Mouse (Mus musculus): Measurements from ENCODE around the gene Prss42. TPM values are rescaled to one million over a fixed set of nuclear protein-coding genes. Genes with fewer than 3 reads are reported as not detected.

The Prss42 gene
- not detected in 2 replicates for polyA plus RNA-seq (2015; fragmentation: Nextera tagmentation; extraction: Ambion mirVana)

GRCm38 (mm10) chr9:110797866-110798265, at the start of gene Prss42:
Prss42 (plus strand) TSS chr9:110798166.

GRCm38 (mm10) chr9:110813789-110814188, 15.8 kb downstream of the Prss42 start, which contains the start of gene Prss44:
Prss44 (plus strand) TSS chr9:110813994.

DNA sequence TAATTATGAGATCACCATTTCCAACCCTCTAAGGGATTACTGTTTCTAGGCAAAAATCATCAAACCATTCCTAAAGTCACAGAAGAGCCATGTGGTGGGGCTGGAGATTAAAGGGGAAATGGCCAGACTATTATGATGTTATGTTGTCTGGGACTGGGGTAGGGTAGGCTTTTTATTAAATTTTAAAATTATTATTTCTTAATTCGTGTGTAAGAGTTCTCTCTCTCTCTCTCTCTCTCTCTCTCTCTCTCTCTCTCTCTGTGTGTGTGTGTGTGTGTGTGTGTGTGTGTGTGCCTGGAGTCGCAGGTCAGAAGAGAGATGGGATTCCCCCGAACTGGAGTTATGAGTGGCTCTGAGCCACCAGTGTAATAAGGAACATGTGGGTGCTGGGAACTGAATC, 28.4 kb downstream of the Prss42 start, which contains the start of gene Prss43:
Gene Prss43 (plus strand): TSS at position 301 of the 400 bp plus-strand sequence.

DNA sequence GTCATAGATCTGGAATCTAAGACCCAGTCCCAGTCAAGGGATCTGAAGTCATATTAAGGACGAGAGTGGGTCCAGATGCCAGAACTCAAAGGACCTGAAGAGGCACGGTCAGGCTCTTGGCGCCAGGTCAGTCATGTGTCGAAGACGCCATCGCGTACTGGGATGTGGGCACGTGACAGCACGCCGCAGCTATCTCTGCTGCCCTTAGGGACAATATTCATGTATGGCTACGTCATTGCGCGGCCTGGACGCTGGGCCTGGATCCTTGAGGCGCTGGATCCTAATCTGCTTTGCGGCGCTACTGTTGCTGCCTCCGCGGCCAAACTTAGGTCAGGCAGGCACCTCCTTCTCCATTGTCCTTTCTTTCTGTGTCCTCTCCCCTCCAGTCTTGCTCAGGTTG, 36.4 kb downstream of the Prss42 start, which contains the start of gene Prss45:
Gene Prss45 (plus strand): TSS at position 178 of the 400 bp plus-strand sequence.

GRCm38 (mm10) chr9:110844206-110844605, 46.2 kb downstream of the Prss42 start, which contains the start of gene Prss46:
Prss46 (plus strand) TSS chr9:110844506.

Other genes with a start within 250 kb of the Prss42 start
- 10.1 and 10.6 TPM in 2 replicates for gene Nradd, start 173.7 kb upstream of the Prss42 start, polyA plus RNA-seq (2015; fragmentation: Nextera tagmentation; extraction: Ambion mirVana)
- 0.40 and 0.66 TPM in 2 replicates for gene Nbeal2, start 144.0 kb upstream of the Prss42 start, polyA plus RNA-seq (2015; fragmentation: Nextera tagmentation; extraction: Ambion mirVana)
- gene Ccdc12, start 141.7 kb upstream of the Prss42 start, polyA plus RNA-seq (2015; fragmentation: Nextera tagmentation; extraction: Ambion mirVana) = 97.7 and 106 TPM in 2 replicates
- 239 and 303 TPM in 2 replicates for gene Myl3, start 56.3 kb upstream of the Prss42 start, polyA plus RNA-seq (2015; fragmentation: Nextera tagmentation; extraction: Ambion mirVana)
- 10.1 and 16.0 TPM in 2 replicates for gene Pth1r, start 51.0 kb upstream of the Prss42 start, polyA plus RNA-seq (2015; fragmentation: Nextera tagmentation; extraction: Ambion mirVana)
- not detected in 2 replicates for gene Prss44, start 15.8 kb downstream of the Prss42 start, polyA plus RNA-seq (2015; fragmentation: Nextera tagmentation; extraction: Ambion mirVana)
- gene Prss43, start 28.5 kb downstream of the Prss42 start, polyA plus RNA-seq (2015; fragmentation: Nextera tagmentation; extraction: Ambion mirVana) = not detected in 2 replicates
- not detected in 2 replicates for gene Prss45, start 36.4 kb downstream of the Prss42 start, polyA plus RNA-seq (2015; fragmentation: Nextera tagmentation; extraction: Ambion mirVana)
- gene Prss46, start 46.3 kb downstream of the Prss42 start, polyA plus RNA-seq (2015; fragmentation: Nextera tagmentation; extraction: Ambion mirVana) = not detected in 2 replicates
- not detected in 2 replicates for gene Prss50, start 59.8 kb downstream of the Prss42 start, polyA plus RNA-seq (2015; fragmentation: Nextera tagmentation; extraction: Ambion mirVana)
- 1.3 and 1.9 TPM in 2 replicates for gene Als2cl, start 81.7 kb downstream of the Prss42 start, polyA plus RNA-seq (2015; fragmentation: Nextera tagmentation; extraction: Ambion mirVana)
- gene Tmie, start 81.9 kb downstream of the Prss42 start, polyA plus RNA-seq (2015; fragmentation: Nextera tagmentation; extraction: Ambion mirVana) = 0.29 and 0.50 TPM in 2 replicates
- gene Fam240a, start 118.7 kb downstream of the Prss42 start, polyA plus RNA-seq (2015; fragmentation: Nextera tagmentation; extraction: Ambion mirVana) = 0.78 and 2.8 TPM in 2 replicates
- not detected in 2 replicates for gene Tdgf1, start 148.0 kb downstream of the Prss42 start, polyA plus RNA-seq (2015; fragmentation: Nextera tagmentation; extraction: Ambion mirVana)
- gene Lrrc2, start 153.4 kb downstream of the Prss42 start, polyA plus RNA-seq (2015; fragmentation: Nextera tagmentation; extraction: Ambion mirVana) = 10.9 and 25.5 TPM in 2 replicates
- gene Rtp3, start 192.4 kb downstream of the Prss42 start, polyA plus RNA-seq (2015; fragmentation: Nextera tagmentation; extraction: Ambion mirVana) = 0.26 and 0.35 TPM in 2 replicates
- 0.45 and 2.0 TPM in 2 replicates for gene Ltf, start 221.1 kb downstream of the Prss42 start, polyA plus RNA-seq (2015; fragmentation: Nextera tagmentation; extraction: Ambion mirVana)